Mouse (Mus musculus): Measurements from ENCODE around the gene Cers1. TPM values are rescaled to one million over a fixed set of nuclear protein-coding genes. Genes with fewer than 3 reads are reported as not detected.

Gene Cers1
- polyA plus RNA-seq, 1 experiment, result 0.36 TPM

- DNase-seq (ENCODE audit: low read depth, low spot score), result no peak
- 46% methylated on average over 4 of the region's 4 CpGs for WGBS
Observed at GRCm38 (mm10) chr8:70347443-70347842, 31.9 kb downstream of the Cers1 start.

- 15% methylated on average over 1 of the region's 1 CpGs for WGBS
- DNase-seq (ENCODE audit: low read depth, low spot score), result no peak
Observed at GRCm38 (mm10) chr8:70347860-70348420, 32.4 kb downstream of the Cers1 start.

GRCm38 (mm10) chr8:70351035-70351999 is 35.7 kb downstream of the Cers1 start:
- 15% methylated on average over 15 of the region's 15 CpGs for WGBS
- no peak for DNase-seq (ENCODE audit: low read depth, low spot score)

- 11% methylated on average over 3 of the region's 3 CpGs for WGBS
- no peak for DNase-seq (ENCODE audit: low read depth, low spot score)
Observed at GRCm38 (mm10) chr8:70352000-70352384, 36.4 kb downstream of the Cers1 start.

GRCm38 (mm10) chr8:70352657-70353151 is 37.1 kb downstream of the Cers1 start:
- no peak for DNase-seq (ENCODE audit: low read depth, low spot score)
- WGBS, result under 1% methylated on average over 64 of the region's 64 CpGs

GRCm38 (mm10) chr8:70353194-70353817 is 37.7 kb downstream of the Cers1 start, which contains the start of gene Upf1:
Upf1 (minus strand) TSS chr8:70353278.
- under 1% methylated on average over 67 of the region's 69 CpGs for WGBS

GRCm38 (mm10) chr8:70354004-70354403 is 38.4 kb downstream of the Cers1 start:
- DNase-seq (ENCODE audit: low read depth, low spot score), result no peak
- WGBS, result 14% methylated on average over 4 of the region's 4 CpGs

More at GRCm38 (mm10) chr8:70353194-70353817, 37.7 kb downstream of the Cers1 start, which contains the start of gene Upf1:
- DNase-seq (ENCODE audit: low read depth, low spot score), result peak; percentile 96

- 76% methylated on average over 1 of the region's 1 CpGs for WGBS
- no peak for DNase-seq (ENCODE audit: low read depth, low spot score)
Observed at GRCm38 (mm10) chr8:70356111-70356510, 40.5 kb downstream of the Cers1 start.

GRCm38 (mm10) chr8:70359411-70359810 is 43.8 kb downstream of the Cers1 start:
- no peak for DNase-seq (ENCODE audit: low read depth, low spot score)
- WGBS, result 19% methylated on average over 3 of the region's 3 CpGs

GRCm38 (mm10) chr8:70360769-70361168 is 45.2 kb downstream of the Cers1 start:
- WGBS, result 59% methylated on average over 4 of the region's 4 CpGs
- no peak for DNase-seq (ENCODE audit: low read depth, low spot score)

GRCm38 (mm10) chr8:70361484-70362032 is 46.0 kb downstream of the Cers1 start:
- no peak for DNase-seq (ENCODE audit: low read depth, low spot score)
- WGBS, result 82% methylated on average over 10 of the region's 10 CpGs

- WGBS, result 17% methylated on average over 5 of the region's 5 CpGs
- no peak for DNase-seq (ENCODE audit: low read depth, low spot score)
Observed at GRCm38 (mm10) chr8:70364066-70364465, 48.5 kb downstream of the Cers1 start.

- no peak for DNase-seq (ENCODE audit: low read depth, low spot score)
- 59% methylated on average over 5 of the region's 5 CpGs for WGBS
Observed at GRCm38 (mm10) chr8:70366588-70366987, 51.0 kb downstream of the Cers1 start.

- WGBS, result 92% methylated on average over 7 of the region's 7 CpGs
- DNase-seq (ENCODE audit: low read depth, low spot score), result no peak
Observed at GRCm38 (mm10) chr8:70370476-70370875, 54.9 kb downstream of the Cers1 start.

- WGBS, result 66% methylated on average over 6 of the region's 6 CpGs
- no peak for DNase-seq (ENCODE audit: low read depth, low spot score)
Observed at GRCm38 (mm10) chr8:70371951-70372350, 56.4 kb downstream of the Cers1 start.

- no peak for DNase-seq (ENCODE audit: low read depth, low spot score)
- WGBS, result 5% methylated on average over 47 of the region's 47 CpGs
Observed at GRCm38 (mm10) chr8:70373397-70374317, 58.1 kb downstream of the Cers1 start, which contains the start of gene Comp. Comp (plus strand) TSS chr8:70373558.

- under 1% methylated on average over 53 of the region's 53 CpGs for WGBS
- DNase-seq (ENCODE audit: low read depth, low spot score), result no peak
Observed at GRCm38 (mm10) chr8:70374318-70374927, 58.8 kb downstream of the Cers1 start.

GRCm38 (mm10) chr8:70375212-70375859 is 59.8 kb downstream of the Cers1 start:
- no peak for DNase-seq (ENCODE audit: low read depth, low spot score)
- 3% methylated on average over 35 of the region's 35 CpGs for WGBS

All from large intestine, adult 2 months (tissue).